Mouse (Mus musculus): ENCODE measurements around the gene Il18rap. TPM values are rescaled to one million over a fixed set of nuclear protein-coding genes. Genes with fewer than 3 reads are reported as not detected.

Il18rap gene
- polyA plus RNA-seq, 1 experiment: 4.6 TPM

- TF ChIP-seq CTCF (IDR thresholded peaks at IDR 0.05; ENCODE audit: borderline replicate concordance, insufficient read depth, low read length): no peak
- TF ChIP-seq POLR2A (IDR thresholded peaks at IDR 0.05; ENCODE audit: low read depth, low read length): no peak
- H3K4me1 ChIP-seq (ENCODE audit: control insufficient read depth, insufficient read depth, low read length): peaks cover 2% of the 10 kb centered on the region; the same call in 1 of the 2 replicates
- no peak overlapping the region for H3K4me3 ChIP-seq (ENCODE audit: insufficient read depth, low read length)
- no peak overlapping the region for H3K27ac ChIP-seq (ENCODE audit: insufficient read depth, low read length)
Observed at GRCm38 (mm10) chr1:40476756-40477155, 38.4 kb upstream of the Il18rap start.

- TF ChIP-seq CTCF (IDR thresholded peaks at IDR 0.05; ENCODE audit: borderline replicate concordance, insufficient read depth, low read length) (no peak), POLR2A (IDR thresholded peaks at IDR 0.05; ENCODE audit: low read depth, low read length) (no peak)
- no peak overlapping the region for H3K4me3 ChIP-seq (ENCODE audit: insufficient read depth, low read length)
- H3K4me1 ChIP-seq (ENCODE audit: control insufficient read depth, insufficient read depth, low read length): peaks cover 2% of the 10 kb centered on the region; the same call in 1 of the 2 replicates
- H3K27ac ChIP-seq (ENCODE audit: insufficient read depth, low read length): no peak overlapping the region
Observed at GRCm38 (mm10) chr1:40479505-40479923, 35.6 kb upstream of the Il18rap start.

GRCm38 (mm10) chr1:40494594-40494993 lies 20.6 kb upstream of the Il18rap start:
- H3K27ac ChIP-seq (ENCODE audit: insufficient read depth, low read length): no peak overlapping the region

GRCm38 (mm10) chr1:40499708-40500107 lies 15.5 kb upstream of the Il18rap start:
- Histone ChIP-seq H3K4me3 (ENCODE audit: insufficient read depth, low read length) (no peak overlapping the region), H3K4me1 (ENCODE audit: control insufficient read depth, insufficient read depth, low read length) (no peaks in the 10 kb centered on the region), H3K27ac (ENCODE audit: insufficient read depth, low read length) (no peak overlapping the region)
- TF ChIP-seq POLR2A (IDR thresholded peaks at IDR 0.05; ENCODE audit: low read depth, low read length) (no peak), CTCF (IDR thresholded peaks at IDR 0.05; ENCODE audit: borderline replicate concordance, insufficient read depth, low read length) (no peak)

More at GRCm38 (mm10) chr1:40494594-40494993, 20.6 kb upstream of the Il18rap start:
- TF ChIP-seq CTCF (IDR thresholded peaks at IDR 0.05; ENCODE audit: borderline replicate concordance, insufficient read depth, low read length): no peak
- TF ChIP-seq POLR2A (IDR thresholded peaks at IDR 0.05; ENCODE audit: low read depth, low read length): no peak
- Histone ChIP-seq H3K4me1 (ENCODE audit: control insufficient read depth, insufficient read depth, low read length) (no peaks in the 10 kb centered on the region), H3K4me3 (ENCODE audit: insufficient read depth, low read length) (no peak overlapping the region)

- no peaks in the 10 kb centered on the region for H3K4me1 ChIP-seq (ENCODE audit: control insufficient read depth, insufficient read depth, low read length)
- TF ChIP-seq POLR2A (IDR thresholded peaks at IDR 0.05; ENCODE audit: low read depth, low read length): no peak
- TF ChIP-seq CTCF (IDR thresholded peaks at IDR 0.05; ENCODE audit: borderline replicate concordance, insufficient read depth, low read length): no peak
- no peak overlapping the region for H3K27ac ChIP-seq (ENCODE audit: insufficient read depth, low read length)
- H3K4me3 ChIP-seq (ENCODE audit: insufficient read depth, low read length): no peak overlapping the region
Observed at GRCm38 (mm10) chr1:40501126-40501525, 14.0 kb upstream of the Il18rap start.

GRCm38 (mm10) chr1:40501546-40502398 lies 13.4 kb upstream of the Il18rap start:
- no peak overlapping the region for H3K4me3 ChIP-seq (ENCODE audit: insufficient read depth, low read length)
- no peak for TF ChIP-seq POLR2A (IDR thresholded peaks at IDR 0.05; ENCODE audit: low read depth, low read length)
- TF ChIP-seq CTCF (IDR thresholded peaks at IDR 0.05; ENCODE audit: borderline replicate concordance, insufficient read depth, low read length): no peak
- no peaks in the 10 kb centered on the region for H3K4me1 ChIP-seq (ENCODE audit: control insufficient read depth, insufficient read depth, low read length)
- H3K27ac ChIP-seq (ENCODE audit: insufficient read depth, low read length): no peak overlapping the region

GRCm38 (mm10) chr1:40504548-40504947 lies 10.6 kb upstream of the Il18rap start:
- TF ChIP-seq CTCF (IDR thresholded peaks at IDR 0.05; ENCODE audit: borderline replicate concordance, insufficient read depth, low read length) (no peak), POLR2A (IDR thresholded peaks at IDR 0.05; ENCODE audit: low read depth, low read length) (no peak)
- H3K4me1 ChIP-seq (ENCODE audit: control insufficient read depth, insufficient read depth, low read length): no peaks in the 10 kb centered on the region
- no peak overlapping the region for H3K27ac ChIP-seq (ENCODE audit: insufficient read depth, low read length)
- H3K4me3 ChIP-seq (ENCODE audit: insufficient read depth, low read length): no peak overlapping the region

- no peak overlapping the region for H3K27ac ChIP-seq (ENCODE audit: insufficient read depth, low read length)
- TF ChIP-seq POLR2A (IDR thresholded peaks at IDR 0.05; ENCODE audit: low read depth, low read length) (no peak), CTCF (IDR thresholded peaks at IDR 0.05; ENCODE audit: borderline replicate concordance, insufficient read depth, low read length) (no peak)
- H3K4me3 ChIP-seq (ENCODE audit: insufficient read depth, low read length): no peak overlapping the region
- H3K4me1 ChIP-seq (ENCODE audit: control insufficient read depth, insufficient read depth, low read length): no peaks in the 10 kb centered on the region; the same call in 1 of the 2 replicates
Observed at GRCm38 (mm10) chr1:40516364-40516763, 1.2 kb downstream of the Il18rap start.

- H3K4me3 ChIP-seq (ENCODE audit: insufficient read depth, low read length): no peak overlapping the region
- TF ChIP-seq POLR2A (IDR thresholded peaks at IDR 0.05; ENCODE audit: low read depth, low read length): no peak
- no peak for TF ChIP-seq CTCF (IDR thresholded peaks at IDR 0.05; ENCODE audit: borderline replicate concordance, insufficient read depth, low read length)
- no peak overlapping the region for H3K27ac ChIP-seq (ENCODE audit: insufficient read depth, low read length)
- no peaks in the 10 kb centered on the region for H3K4me1 ChIP-seq (ENCODE audit: control insufficient read depth, insufficient read depth, low read length)
Observed at GRCm38 (mm10) chr1:40522918-40523317, 7.8 kb downstream of the Il18rap start.

Data from embryonic fibroblast, embryonic 13.5 days (primary cell).